Mouse (Mus musculus): ENCODE measurements around the gene Ryr2.

- TF ChIP-seq POLR2A (IDR thresholded peaks at IDR 0.05; ENCODE audit: extremely low read depth, insufficient read depth, low read length) (no peak), CTCF (IDR thresholded peaks at IDR 0.05; ENCODE audit: extremely low read depth, insufficient read depth, low read length) (no peak)
Observed at GRCm38 (mm10) chr13:11926215-11926614, 180.5 kb downstream of the Ryr2 start.
